Mouse (Mus musculus) monocyte, adult 5-6 weeks (primary cell): ENCODE measurements at regions not wholly inside any gene's neighbourhood (a gene's known extent, or its start where the extent isn't known, plus 50 kb on each side); places are given as distances from the start of the nearest gene placed in this dataset.

Experiments
- ATAC-seq: fragments of 153-309, 156-312 bp; replicated peaks from 2 replicates; pipeline ENCODE4 v1.8.0; 2017; ENCODE audit warnings: mild to moderate bottlenecking; ENCODE audit not compliant: low TSS enrichment, insufficient number of reproducible peaks, severe bottlenecking, poor library complexity, low FRiP score

- no peak for ATAC-seq
These were observed 162.3 kb upstream of the Bmper start for GRCm38 (mm10) chr9:23060526-23060925.

GRCm38 (mm10) chr9:23061179-23061929 lies 161.5 kb upstream of the Bmper start:
- ATAC-seq: no peak

GRCm38 (mm10) chr9:23062057-23062655 lies 160.7 kb upstream of the Bmper start:
- no peak for ATAC-seq

GRCm38 (mm10) chr9:23062656-23063444 lies 160.0 kb upstream of the Bmper start:
- no peak for ATAC-seq

DNA sequence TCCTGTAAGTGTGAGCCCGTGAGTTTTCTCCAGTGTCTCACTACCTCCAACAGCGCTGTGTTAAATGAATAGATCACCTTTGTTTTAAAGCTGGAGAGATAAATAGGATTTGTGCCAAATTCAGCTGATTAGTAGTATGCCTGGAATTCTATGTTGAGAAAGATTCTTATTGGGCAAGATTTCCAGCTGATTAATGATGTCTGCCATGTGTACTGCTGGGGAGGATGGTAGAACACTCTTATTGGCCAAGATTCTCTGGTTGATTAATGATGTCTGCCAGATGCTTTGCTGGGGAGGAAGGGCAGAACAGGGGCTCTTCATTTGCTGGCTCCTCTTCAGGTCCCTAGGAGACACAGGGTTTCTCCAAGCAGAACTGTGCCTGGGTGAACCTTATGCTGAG lies 158.9 kb upstream of the Bmper start:
- ATAC-seq: no peak

- no peak for ATAC-seq
These were observed 158.1 kb upstream of the Bmper start for GRCm38 (mm10) chr9:23064811-23065210.

DNA sequence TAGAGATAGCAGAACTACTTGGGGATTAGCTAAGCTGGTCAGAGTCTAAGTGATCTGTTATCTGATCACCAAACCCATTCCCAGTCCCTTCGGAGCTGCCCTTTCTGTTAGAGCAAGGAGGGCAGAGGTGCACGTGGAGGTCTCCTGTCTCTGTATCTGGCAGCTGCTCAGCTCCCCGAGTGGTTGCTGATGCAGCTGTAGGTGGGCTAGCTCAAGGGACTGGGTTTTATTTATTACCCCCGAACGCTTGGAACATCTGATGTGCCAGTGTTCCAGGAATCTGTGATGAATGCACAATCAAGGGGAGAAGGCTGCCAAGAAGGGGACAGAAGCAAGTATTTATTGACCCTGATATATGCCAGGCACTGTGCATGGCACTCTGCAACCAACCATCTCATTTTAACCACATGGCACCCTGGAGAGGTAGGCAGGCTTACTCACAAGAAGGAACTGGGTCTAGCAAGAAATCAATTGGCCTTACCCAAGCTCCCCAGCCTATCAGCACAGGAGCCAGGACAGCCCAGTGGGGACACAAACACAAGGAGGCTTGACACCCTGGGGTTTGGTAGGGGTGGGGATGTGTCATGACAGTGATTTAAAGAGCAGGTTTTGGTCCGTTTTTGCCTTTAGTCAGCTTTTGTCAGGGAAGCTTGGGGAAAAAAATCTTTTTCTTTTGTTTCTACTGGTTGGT lies 154.6 kb upstream of the Bmper start:
- no peak for ATAC-seq

GRCm38 (mm10) chr9:23069161-23069560 lies 153.7 kb upstream of the Bmper start:
- ATAC-seq: no peak

GRCm38 (mm10) chr9:23071006-23071405 lies 151.9 kb upstream of the Bmper start:
- ATAC-seq: no peak

- ATAC-seq: no peak
These were observed 150.1 kb upstream of the Bmper start for GRCm38 (mm10) chr9:23072741-23073140.

DNA sequence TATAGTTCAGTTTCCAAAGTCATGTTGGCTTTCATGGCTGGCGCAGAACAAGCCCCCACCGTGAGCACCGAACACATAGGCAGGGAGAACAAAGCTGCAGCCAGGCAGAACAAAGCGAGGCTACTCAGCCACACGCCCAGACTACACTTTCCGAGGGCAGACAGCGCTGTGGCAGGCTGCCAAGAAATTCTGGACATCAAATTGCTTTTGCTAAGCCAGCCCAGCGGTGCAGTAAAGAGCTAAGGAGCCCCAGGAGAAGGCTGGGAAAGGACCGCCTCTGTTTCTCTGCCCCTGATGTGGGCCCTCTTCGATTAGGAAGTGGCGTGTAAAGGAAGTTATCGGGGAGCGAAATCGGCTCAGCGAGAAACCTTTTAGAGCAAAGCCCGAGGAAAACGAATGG lies 139.3 kb upstream of the Bmper start:
- ATAC-seq: no peak

DNA sequence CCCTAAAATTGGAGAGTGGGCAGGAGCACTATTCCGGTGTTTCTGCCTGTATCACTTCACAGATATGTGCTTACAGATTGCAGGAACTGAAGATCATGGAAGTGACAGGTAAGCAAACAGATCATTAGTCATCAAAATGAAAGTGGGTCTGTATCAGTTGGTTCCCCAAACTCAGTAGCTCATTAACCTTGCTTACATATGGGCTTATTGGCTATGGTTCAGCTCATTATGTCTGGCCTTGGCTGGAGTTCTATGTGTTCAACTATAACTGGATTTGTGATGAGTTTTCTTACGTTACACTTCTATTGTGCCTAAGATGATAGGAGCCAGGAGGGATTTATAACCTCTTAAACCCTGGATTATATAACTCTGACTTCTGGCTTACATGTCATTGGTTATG lies 133.5 kb upstream of the Bmper start:
- ATAC-seq: no peak

DNA sequence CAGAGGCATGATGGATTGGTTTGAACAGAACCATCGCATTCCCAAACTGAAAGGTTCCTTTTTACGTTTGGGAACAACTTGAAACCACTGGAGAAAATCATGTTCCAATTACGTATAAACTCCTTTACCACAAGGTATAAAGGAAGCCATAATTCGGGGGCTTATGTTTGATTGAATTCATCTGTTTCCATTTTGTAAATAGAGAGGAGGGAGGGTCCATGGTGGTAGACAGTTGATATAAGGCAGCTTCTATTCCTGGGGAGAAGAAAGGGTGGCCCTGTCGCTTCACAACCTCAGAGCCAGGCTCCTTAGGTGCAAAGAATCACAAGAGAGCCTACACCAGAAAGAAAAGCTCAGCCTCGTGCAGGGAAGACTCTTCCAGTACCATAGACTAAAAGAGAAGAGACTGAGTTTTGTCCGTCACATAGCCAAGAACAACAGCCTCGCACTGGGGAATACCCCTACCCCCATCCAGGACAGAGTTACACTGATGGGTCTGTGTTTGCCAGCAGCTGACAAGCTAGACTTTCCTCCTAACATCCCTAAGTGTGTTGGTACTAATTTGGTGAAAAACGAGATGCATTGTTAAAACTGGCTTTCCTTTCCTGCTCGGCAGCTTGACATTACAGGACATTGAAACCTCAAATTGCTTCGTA lies 125.6 kb upstream of the Bmper start:
- ATAC-seq: no peak

DNA sequence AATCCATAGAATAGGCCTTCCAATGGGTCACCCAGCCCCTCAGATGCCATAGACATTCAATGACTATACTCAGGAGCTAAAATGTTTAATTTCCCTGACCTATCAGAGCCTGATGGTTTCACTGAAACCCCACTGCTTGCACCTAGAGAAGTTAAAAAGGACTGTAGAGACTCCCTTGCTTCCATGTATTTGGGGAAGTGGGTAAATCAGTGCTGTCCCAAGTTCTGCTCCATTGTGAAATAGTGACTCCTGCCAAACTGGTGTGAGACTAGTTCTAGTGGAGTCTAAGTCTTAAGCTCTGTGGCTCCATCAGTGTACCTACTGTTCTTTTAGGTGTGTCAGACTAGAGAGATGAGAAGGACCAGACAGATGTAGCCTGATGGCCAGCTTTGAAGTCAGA lies 121.3 kb upstream of the Bmper start:
- ATAC-seq: no peak

DNA sequence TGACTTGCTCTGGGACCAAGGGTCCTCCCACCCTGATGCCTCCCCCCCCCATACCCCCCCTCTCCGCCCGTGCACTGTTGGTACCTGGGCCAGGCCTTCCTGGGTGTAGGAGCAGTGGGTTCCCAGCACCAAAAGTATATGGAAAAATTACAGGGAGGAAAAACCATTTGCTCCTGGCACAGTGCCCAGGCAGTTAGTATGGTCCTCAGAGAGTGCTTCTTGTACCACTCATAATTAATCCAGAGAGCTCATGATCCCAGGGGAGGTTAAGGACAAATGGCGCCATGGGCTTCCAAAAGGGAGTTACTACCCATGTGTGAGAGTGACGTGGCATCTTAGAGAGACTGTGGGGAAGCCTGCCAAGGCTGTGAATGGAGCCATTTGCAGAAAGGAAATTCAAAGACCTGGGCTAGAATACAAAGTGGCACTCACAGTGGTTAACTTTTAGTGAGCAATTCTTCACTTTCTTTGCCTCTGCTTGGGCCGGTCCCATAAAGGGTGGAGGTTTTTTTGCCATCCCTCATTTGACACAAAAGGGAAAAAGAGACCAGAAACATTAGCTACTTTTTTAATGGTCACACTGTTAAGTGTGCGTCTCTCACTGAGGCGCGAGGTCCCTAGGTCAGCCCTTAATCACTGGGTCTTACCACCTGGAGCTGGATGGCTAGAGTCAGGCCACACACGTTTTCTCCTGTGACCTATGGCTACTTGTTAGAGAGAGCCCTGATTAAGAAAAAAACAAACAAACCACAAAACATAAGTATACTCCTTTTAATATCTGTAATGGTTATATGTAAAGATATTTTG lies 120.7 kb upstream of the Bmper start:
- ATAC-seq: no peak

GRCm38 (mm10) chr9:23111500-23111899 lies 111.4 kb upstream of the Bmper start:
- ATAC-seq: no peak

GRCm38 (mm10) chr9:23115026-23115425 lies 107.8 kb upstream of the Bmper start:
- ATAC-seq: no peak

GRCm38 (mm10) chr9:23115540-23115939 lies 107.3 kb upstream of the Bmper start:
- no peak for ATAC-seq
